Mouse (Mus musculus) lung, embryonic 14.5 days (tissue): ENCODE measurements around the gene Cdh4. TPM values are rescaled to one million over a fixed set of nuclear protein-coding genes. Genes with fewer than 3 reads are reported as not detected.
A peak's percentile ranks its signal among the peaks of the same experiment; 100 is the strongest.

Experiments used
- ATAC-seq: fragments of 200-750 bp; cut with Nextera tagmentation; 2 replicates; pipeline ENCODE4 v1.8.0; 2017; ENCODE audit warnings: mild to moderate bottlenecking, moderate TSS enrichment, moderate library complexity; ENCODE audit not compliant: insufficient read depth
- DNase-seq: peaks from one replicate; pipeline ENCODE4 v3.0.0-alpha.2; 2015
- H3K27ac ChIP-seq: fragments of 300-500 bp; sonication (generic); 2 replicates; pipeline ENCODE4 v1.5.1; 2014; ENCODE audit warnings: low read depth, mild to moderate bottlenecking, moderate library complexity
- H3K27me3 ChIP-seq: fragments of 300-500 bp; sonication (generic); 2 replicates; pipeline ENCODE4 v1.6.1; 2014; ENCODE audit warnings: low read length, control low read depth; ENCODE audit not compliant: insufficient read depth
- H3K36me3 ChIP-seq: fragments of 300-500 bp; sonication (generic); 2 replicates; pipeline ENCODE4 v1.6.1; 2014; ENCODE audit warnings: control low read depth; ENCODE audit not compliant: insufficient read depth
- H3K4me1 ChIP-seq: fragments of 300-500 bp; sonication (generic); 2 replicates; pipeline ENCODE4 v1.6.1; 2014; ENCODE audit warnings: antibody characterized with exemption, control low read depth; ENCODE audit not compliant: insufficient read depth
- H3K4me2 ChIP-seq: fragments of 300-500 bp; sonication (generic); 2 replicates; pipeline ENCODE4 v1.6.1; 2014; ENCODE audit warnings: mild to moderate bottlenecking
- H3K4me3 ChIP-seq: fragments of 300-500 bp; sonication (generic); 2 replicates; pipeline ENCODE4 v1.5.1; 2014; ENCODE audit warnings: low read depth, low read length
- H3K9ac ChIP-seq: fragments of 300-500 bp; sonication (generic); 2 replicates; pipeline ENCODE4 v1.6.1; 2014
- H3K9me3 ChIP-seq: fragments of 300-500 bp; sonication (generic); 2 replicates; pipeline ENCODE4 v1.6.1; 2016; ENCODE audit warnings: low read depth, low read length, control low read depth
- CTCF ChIP-seq: IDR thresholded peaks from 2 replicates; pipeline ENCODE4 v1.5.1; 2016; ENCODE audit warnings: antibody characterized with exemption, low read depth
- WGBS: fragments of 180-500 bp; shearing (Covaris S2); extraction: QIAGEN DNeasy Blood & Tissue Kit; methylation state at CpG from one replicate; pipeline ENCODE4 v1.1.7; 2014; 5-methylcytosine and 5-hydroxymethylcytosine counted together
- polyA plus RNA-seq: library from polyadenylated mRNA; unstranded; fragments of >200 nt; fragmentation: Nextera tagmentation; extraction: Ambion mirVana; gene quantifications from 2 replicates; pipeline ENCODE4 v1.2.1, GENCODE M21; 2014

Gene Cdh4
- polyA plus RNA-seq, 1 experiment from 2014 or later, result 4.9 TPM

- Histone ChIP-seq H3K9me3 (no peaks in the 10 kb centered on the region), H3K9ac (no peak overlapping the region), H3K4me3 (no peak overlapping the region), H3K4me2 (no peak overlapping the region), H3K27ac (no peak overlapping the region), H3K27me3 (no peaks in the 10 kb centered on the region), H3K4me1 (no peaks in the 10 kb centered on the region), H3K36me3 (peaks cover 55% of the 10 kb centered on the region)
- 96% methylated on average over 8 of the region's 8 CpGs for WGBS
- DNase-seq (no peak), ATAC-seq (no peak)
- TF ChIP-seq CTCF, result 0 out of 2 replicates have a peak, but pooled peaks have one; percentile 8
These were observed 478.9 kb downstream of the Cdh4 start for GRCm38 (mm10) chr2:179921021-179921653.

- no peak for ATAC-seq
- no peak for TF ChIP-seq CTCF
- H3K36me3 ChIP-seq, result peaks cover 55% of the 10 kb centered on the region
- no peak overlapping the region for H3K4me3 ChIP-seq
- H3K27ac ChIP-seq, result no peak overlapping the region
- no peaks in the 10 kb centered on the region for H3K4me1 ChIP-seq
- no peak for DNase-seq
- no peaks in the 10 kb centered on the region for H3K27me3 ChIP-seq
- WGBS, result 93% methylated on average over 6 of the region's 6 CpGs
- no peak overlapping the region for H3K9ac ChIP-seq
- H3K4me2 ChIP-seq, result no peak overlapping the region
- H3K9me3 ChIP-seq, result no peaks in the 10 kb centered on the region
These were observed 481.8 kb downstream of the Cdh4 start for GRCm38 (mm10) chr2:179924038-179924437.

GRCm38 (mm10) chr2:179929166-179929565 is 486.9 kb downstream of the Cdh4 start:
- no peak for TF ChIP-seq CTCF
- Histone ChIP-seq H3K36me3 (peaks cover 60% of the 10 kb centered on the region), H3K9me3 (no peaks in the 10 kb centered on the region), H3K27ac (no peak overlapping the region), H3K4me2 (no peak overlapping the region), H3K4me1 (no peaks in the 10 kb centered on the region), H3K9ac (no peak overlapping the region), H3K4me3 (no peak overlapping the region), H3K27me3 (no peaks in the 10 kb centered on the region)
- no peak for ATAC-seq
- 91% methylated on average over 13 of the region's 13 CpGs for WGBS
- DNase-seq, result no peak

GRCm38 (mm10) chr2:179931741-179932140 is 489.5 kb downstream of the Cdh4 start:
- Histone ChIP-seq H3K27me3 (no peaks in the 10 kb centered on the region), H3K9me3 (no peaks in the 10 kb centered on the region), H3K4me2 (no peak overlapping the region), H3K9ac (no peak overlapping the region), H3K27ac (no peak overlapping the region), H3K36me3 (peaks cover 61% of the 10 kb centered on the region), H3K4me1 (no peaks in the 10 kb centered on the region), H3K4me3 (no peak overlapping the region)
- 88% methylated on average over 16 of the region's 16 CpGs for WGBS
- DNase-seq (no peak), ATAC-seq (no peak)
- no peak for TF ChIP-seq CTCF

- TF ChIP-seq CTCF, result no peak
- DNase-seq, result no peak
- Histone ChIP-seq H3K4me3 (no peak overlapping the region), H3K27ac (no peak overlapping the region), H3K27me3 (no peaks in the 10 kb centered on the region), H3K4me1 (no peaks in the 10 kb centered on the region), H3K4me2 (no peak overlapping the region), H3K9me3 (no peaks in the 10 kb centered on the region), H3K9ac (no peak overlapping the region), H3K36me3 (peaks cover 55% of the 10 kb centered on the region)
- 81% methylated on average over 3 of the region's 3 CpGs for WGBS
- ATAC-seq, result no peak
These were observed 491.9 kb downstream of the Cdh4 start for GRCm38 (mm10) chr2:179934165-179934564.

- DNase-seq, result no peak
- Histone ChIP-seq H3K27me3 (no peaks in the 10 kb centered on the region), H3K9ac (no peak overlapping the region), H3K4me1 (no peaks in the 10 kb centered on the region), H3K36me3 (peaks cover 26% of the 10 kb centered on the region; the same call in 1 of the 2 replicates), H3K9me3 (no peaks in the 10 kb centered on the region), H3K4me3 (no peak overlapping the region), H3K27ac (no peak overlapping the region), H3K4me2 (no peak overlapping the region)
- ATAC-seq, result no peak
- WGBS, result 47% methylated on average over 4 of the region's 4 CpGs
- no peak for TF ChIP-seq CTCF
These were observed 494.9 kb downstream of the Cdh4 start for GRCm38 (mm10) chr2:179937091-179937490.

GRCm38 (mm10) chr2:179941696-179942095 is 499.5 kb downstream of the Cdh4 start:
- no peak overlapping the region for H3K9ac ChIP-seq
- no peaks in the 10 kb centered on the region for H3K36me3 ChIP-seq
- no peak overlapping the region for H3K4me2 ChIP-seq
- DNase-seq (no peak), ATAC-seq (no peak)
- no peaks in the 10 kb centered on the region for H3K9me3 ChIP-seq
- no peaks in the 10 kb centered on the region for H3K4me1 ChIP-seq
- H3K4me3 ChIP-seq, result no peak overlapping the region
- no peaks in the 10 kb centered on the region for H3K27me3 ChIP-seq
- no peak overlapping the region for H3K27ac ChIP-seq
- no peak for TF ChIP-seq CTCF
- 96% methylated on average over 1 of the region's 1 CpGs for WGBS

- H3K9me3 ChIP-seq, result no peaks in the 10 kb centered on the region
- no peaks in the 10 kb centered on the region for H3K36me3 ChIP-seq
- no peak overlapping the region for H3K4me2 ChIP-seq
- DNase-seq (no peak), ATAC-seq (no peak)
- 45% methylated on average over 4 of the region's 4 CpGs for WGBS
- TF ChIP-seq CTCF, result no peak
- H3K27me3 ChIP-seq, result no peaks in the 10 kb centered on the region
- H3K4me1 ChIP-seq, result no peaks in the 10 kb centered on the region
- no peak overlapping the region for H3K27ac ChIP-seq
- H3K4me3 ChIP-seq, result no peak overlapping the region
- H3K9ac ChIP-seq, result no peak overlapping the region
These were observed 502.8 kb downstream of the Cdh4 start for GRCm38 (mm10) chr2:179945051-179945450.
